Mouse (Mus musculus) heart, postnatal 0 days (tissue): ENCODE measurements around the gene Dock6. TPM values are rescaled to one million over a fixed set of nuclear protein-coding genes. Genes with fewer than 3 reads are reported as not detected.

Source experiments
- ATAC-seq: fragments of 200-750 bp; cut with Nextera tagmentation; 2 replicates; pipeline ENCODE4 v1.8.0; 2017; ENCODE audit warnings: low read depth, moderate number of reproducible peaks, moderate library complexity; ENCODE audit not compliant: insufficient read depth
- DNase-seq: peaks from one replicate; pipeline ENCODE4 v3.0.0-alpha.2; 2016; ENCODE audit warnings: low spot score
- H3K27ac ChIP-seq: fragments of 300-500 bp; sonication (generic); 2 replicates; pipeline ENCODE4 v1.5.1; 2014; ENCODE audit warnings: low read depth, mild to moderate bottlenecking
- H3K27me3 ChIP-seq: fragments of 300-500 bp; sonication (generic); 2 replicates; pipeline ENCODE4 v1.6.1; 2014; ENCODE audit warnings: low read length, mixed read lengths; ENCODE audit not compliant: control insufficient read depth, insufficient read depth
- H3K36me3 ChIP-seq: fragments of 300-500 bp; sonication (generic); replicated peaks from 2 replicates; pipeline ENCODE4 v1.6.1; 2014; ENCODE audit warnings: low read length, mixed read lengths; ENCODE audit not compliant: control insufficient read depth, insufficient read depth
- H3K4me1 ChIP-seq: fragments of 300-500 bp; sonication (generic); 2 replicates; pipeline ENCODE4 v1.6.1; 2014; ENCODE audit warnings: antibody characterized with exemption; ENCODE audit not compliant: control insufficient read depth, insufficient read depth
- H3K4me2 ChIP-seq: fragments of 300-500 bp; sonication (generic); 2 replicates; pipeline ENCODE4 v1.6.1; 2014; ENCODE audit warnings: low read depth, mild to moderate bottlenecking, low read length, moderate library complexity
- H3K4me3 ChIP-seq: fragments of 300-500 bp; sonication (generic); 2 replicates; pipeline ENCODE4 v1.5.1; 2014; ENCODE audit warnings: low read depth, low read length
- H3K9ac ChIP-seq: fragments of 300-500 bp; sonication (generic); replicated peaks from 2 replicates; pipeline ENCODE4 v1.6.1; 2014; ENCODE audit warnings: low read depth, low read length, mixed read lengths
- H3K9me3 ChIP-seq: fragments of 300-500 bp; sonication (generic); replicated peaks from 2 replicates; pipeline ENCODE4 v1.6.1; 2016; ENCODE audit warnings: low read length; ENCODE audit not compliant: control insufficient read depth
- CTCF ChIP-seq: IDR thresholded peaks from 2 replicates; pipeline ENCODE4 v1.5.1; 2016; ENCODE audit warnings: antibody characterized with exemption, control low read depth, low read depth
- EP300 ChIP-seq: IDR thresholded peaks from 2 replicates; pipeline ENCODE4 v1.6.1; 2016; ENCODE audit warnings: antibody characterized with exemption, low read depth
- WGBS: fragments of 180-500 bp; shearing (Covaris S2); extraction: QIAGEN DNeasy Blood & Tissue Kit; methylation state at CpG from one replicate; pipeline ENCODE4 v1.1.7; 2014; 5-methylcytosine and 5-hydroxymethylcytosine counted together
- polyA plus RNA-seq: library from polyadenylated mRNA; unstranded; fragments of >200 nt; fragmentation: Nextera tagmentation; extraction: Ambion mirVana; gene quantifications from 2 replicates; pipeline ENCODE4 v1.2.1, GENCODE M21; 2015
- total RNA-seq: library from RNA; depleted of rRNA; stranded (reverse); fragments of >200 nt; gene quantifications from 2 replicates; pipeline ENCODE4 v1.2.3, GENCODE M21; 2014; ENCODE audit warnings: low replicate concordance

Gene Dock6
- total and polyA plus RNA-seq, 2 experiments from 2014 or later: 22.7 to 38.5 TPM

- no peak for DNase-seq
- H3K4me1 ChIP-seq: no peaks in the 10 kb centered on the region
- H3K4me2 ChIP-seq: no peak overlapping the region
- no peak overlapping the region for H3K4me3 ChIP-seq
- ATAC-seq: no peak
- H3K9me3 ChIP-seq: no peaks in the 10 kb centered on the region
- H3K27me3 ChIP-seq: no peaks in the 10 kb centered on the region
- TF ChIP-seq EP300 (no peak), CTCF (no peak)
- H3K36me3 ChIP-seq: no peaks in the 10 kb centered on the region; the same call in 1 of the 2 replicates
- no peak overlapping the region for H3K27ac ChIP-seq
- 87% methylated on average over 11 of the region's 11 CpGs for WGBS
- no peak overlapping the region for H3K9ac ChIP-seq
Measured at GRCm38 (mm10) chr9:21806976-21807375, 45.5 kb downstream of the Dock6 start.

DNA sequence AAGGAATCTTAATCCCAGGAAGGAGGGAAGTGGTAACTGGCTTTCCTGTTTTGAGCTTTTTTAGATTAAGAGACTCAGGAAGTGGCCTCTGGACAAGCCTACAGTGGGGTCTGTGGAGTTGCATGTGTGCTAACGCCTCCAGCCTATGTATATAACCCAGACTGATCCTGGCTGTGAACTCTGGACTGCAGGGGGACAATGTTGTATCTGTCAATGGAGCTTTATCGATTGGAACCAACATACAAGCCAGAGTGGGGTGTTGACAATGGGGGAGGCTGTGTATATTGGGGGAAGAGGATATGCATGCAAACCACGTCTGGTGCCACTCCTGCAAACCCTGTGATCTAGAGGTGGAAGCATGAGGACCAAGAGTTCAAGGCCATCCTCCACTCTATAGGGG, 46.1 kb downstream of the Dock6 start:
- no peaks in the 10 kb centered on the region for H3K9me3 ChIP-seq
- no peaks in the 10 kb centered on the region; the same call in 1 of the 2 replicates for H3K36me3 ChIP-seq
- TF ChIP-seq EP300 (no peak), CTCF (no peak)
- ATAC-seq (no peak), DNase-seq (no peak)
- no peak overlapping the region for H3K27ac ChIP-seq
- H3K4me3 ChIP-seq: no peak overlapping the region
- H3K4me1 ChIP-seq: no peaks in the 10 kb centered on the region
- H3K9ac ChIP-seq: no peak overlapping the region
- 52% methylated on average over 3 of the region's 3 CpGs for WGBS
- no peak overlapping the region for H3K4me2 ChIP-seq
- H3K27me3 ChIP-seq: no peaks in the 10 kb centered on the region

- H3K4me2 ChIP-seq: peak overlapping the region; percentile 50
- DNase-seq (peak; percentile 96), ATAC-seq (peak; percentile 94)
- H3K4me1 ChIP-seq: no peaks in the 10 kb centered on the region
- H3K36me3 ChIP-seq: no peaks in the 10 kb centered on the region; the same call in 1 of the 2 replicates
- peak; percentile 95 for TF ChIP-seq CTCF
- TF ChIP-seq EP300: peak; percentile 66; the same call in 1 of the 2 replicates
- no peaks in the 10 kb centered on the region for H3K9me3 ChIP-seq
- WGBS: 20% methylated on average over 13 of the region's 13 CpGs
- peak overlapping the region; percentile 76 for H3K27ac ChIP-seq
- H3K4me3 ChIP-seq: peak overlapping the region; percentile 27
- no peaks in the 10 kb centered on the region for H3K27me3 ChIP-seq
- H3K9ac ChIP-seq: 0 out of 2 replicates have a peak overlapping the region, but pooled peaks have one; percentile 8
Measured at GRCm38 (mm10) chr9:21803986-21804644, 48.3 kb downstream of the Dock6 start.

DNA sequence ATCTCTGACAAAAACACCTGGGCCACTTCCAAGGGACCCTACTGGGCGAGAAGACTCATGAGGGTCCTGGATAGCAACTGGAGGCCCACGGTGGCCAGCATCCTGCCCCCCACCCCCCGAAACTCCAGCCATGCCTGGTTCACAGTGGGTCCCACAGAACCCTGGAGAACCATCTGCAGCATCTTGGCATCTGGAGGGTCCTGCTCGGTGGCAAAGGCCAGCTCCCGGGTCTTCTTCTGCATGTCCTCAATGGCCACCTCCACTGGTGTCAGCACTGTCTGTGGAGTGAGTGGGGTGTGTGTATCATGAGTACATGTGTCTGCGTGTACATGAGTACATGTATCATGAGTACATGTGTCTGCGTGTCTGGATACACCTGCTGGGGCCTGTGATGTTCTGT, 50.8 kb downstream of the Dock6 start:
- Histone ChIP-seq H3K4me2 (no peak overlapping the region), H3K4me1 (peaks cover 14% of the 10 kb centered on the region), H3K36me3 (no peaks in the 10 kb centered on the region; the same call in 1 of the 2 replicates), H3K9ac (no peak overlapping the region), H3K4me3 (no peak overlapping the region), H3K27me3 (no peaks in the 10 kb centered on the region), H3K27ac (no peak overlapping the region), H3K9me3 (no peaks in the 10 kb centered on the region)
- 84% methylated on average over 7 of the region's 7 CpGs for WGBS
- no peak for TF ChIP-seq EP300
- no peak for TF ChIP-seq CTCF
- DNase-seq: no peak
- no peak for ATAC-seq

DNA sequence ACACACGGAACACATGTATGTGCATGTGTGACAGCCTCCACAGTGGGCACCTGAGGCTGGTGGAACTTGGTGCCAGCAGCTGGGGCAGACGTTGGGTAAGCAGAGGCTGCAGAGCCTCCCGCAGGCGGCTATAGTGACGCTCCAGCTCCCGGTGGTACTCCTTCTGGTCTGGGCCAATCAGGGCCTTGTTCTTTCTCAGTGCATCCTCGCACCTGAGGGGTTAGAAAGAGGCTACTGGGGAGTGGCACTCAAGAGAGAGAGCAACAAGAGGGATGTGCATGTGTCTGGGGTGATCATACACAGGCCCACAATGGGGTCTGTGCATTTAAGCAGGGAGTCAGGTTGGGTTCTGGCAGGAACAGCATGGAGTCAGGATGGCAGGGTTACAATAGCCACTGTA, 51.3 kb downstream of the Dock6 start:
- WGBS: 79% methylated on average over 7 of the region's 7 CpGs
- TF ChIP-seq EP300: no peak
- no peak for TF ChIP-seq CTCF

DNA sequence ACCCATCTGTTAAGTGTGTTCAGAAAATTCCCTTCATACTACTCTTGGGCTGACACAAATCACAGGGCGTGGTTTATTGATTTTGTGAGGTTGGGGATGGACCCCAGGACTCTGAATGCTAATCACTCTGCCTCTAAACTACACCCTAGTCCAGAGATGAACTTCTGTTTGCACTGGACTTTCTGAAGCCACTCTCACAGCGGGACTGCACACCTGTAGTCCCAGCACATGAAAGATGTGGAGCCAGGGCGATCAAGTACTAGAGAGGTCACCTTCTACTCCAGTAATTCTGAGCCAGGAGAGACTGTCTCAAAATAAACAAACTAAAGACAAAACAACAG, 53.5 kb downstream of the Dock6 start:
- ATAC-seq (no peak), DNase-seq (no peak)
- no peaks in the 10 kb centered on the region for H3K9me3 ChIP-seq
- peak overlapping the region; percentile 87 for H3K4me3 ChIP-seq
- H3K27me3 ChIP-seq: no peaks in the 10 kb centered on the region
- H3K36me3 ChIP-seq: peaks cover 16% of the 10 kb centered on the region
- H3K4me2 ChIP-seq: peak overlapping the region; percentile 66
- peaks cover 19% of the 10 kb centered on the region for H3K4me1 ChIP-seq
- 54% methylated on average over 3 of the region's 3 CpGs for WGBS
- H3K27ac ChIP-seq: peak overlapping the region; percentile 94
- TF ChIP-seq EP300: no peak
- no peak for TF ChIP-seq CTCF
- H3K9ac ChIP-seq: no peak overlapping the region; the same call in 1 of the 2 replicates

More for the DNA sequence above, 51.3 kb downstream of the Dock6 start:
- H3K4me2 ChIP-seq: no peak overlapping the region
- no peak overlapping the region for H3K9ac ChIP-seq
- H3K27ac ChIP-seq: no peak overlapping the region
- ATAC-seq (no peak), DNase-seq (no peak)
- H3K36me3 ChIP-seq: no peaks in the 10 kb centered on the region; the same call in 1 of the 2 replicates
- H3K4me1 ChIP-seq: peaks cover 19% of the 10 kb centered on the region
- no peaks in the 10 kb centered on the region for H3K27me3 ChIP-seq
- H3K9me3 ChIP-seq: no peaks in the 10 kb centered on the region
- H3K4me3 ChIP-seq: no peak overlapping the region
